Mouse (Mus musculus): ENCODE measurements around the gene Gm10184.
"Not testable (repeated sequence)": the region's sequence is repeated elsewhere in the genome, so short reads cannot be mapped to it uniquely, and the experiment has no call there.

The Gm10184 gene

DNA sequence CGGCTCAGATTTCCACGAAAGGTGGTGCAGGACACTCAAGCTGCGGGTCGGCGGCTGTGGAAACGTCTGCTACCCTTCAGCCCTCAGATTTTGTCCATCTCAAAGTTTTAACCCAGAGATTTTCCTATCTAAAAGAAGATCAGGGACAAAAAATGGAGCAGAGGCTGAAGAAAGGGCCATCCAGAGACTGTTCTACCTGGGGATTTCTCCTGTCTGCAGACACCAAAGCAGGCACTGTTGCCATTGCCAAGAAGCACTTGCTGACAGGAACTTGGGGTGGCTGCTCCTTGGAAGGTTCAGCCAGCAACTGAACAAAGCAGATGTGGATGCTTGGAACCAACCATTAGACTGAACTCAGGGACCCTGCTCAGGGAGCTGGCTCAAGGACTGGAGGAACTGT is at the start of gene Gm10184:
Gene Gm10184 (minus strand): TSS at position 101 of the 400 bp plus-strand sequence.
- no peak for DNase-seq (ENCODE audit: low spot score)

DNA sequence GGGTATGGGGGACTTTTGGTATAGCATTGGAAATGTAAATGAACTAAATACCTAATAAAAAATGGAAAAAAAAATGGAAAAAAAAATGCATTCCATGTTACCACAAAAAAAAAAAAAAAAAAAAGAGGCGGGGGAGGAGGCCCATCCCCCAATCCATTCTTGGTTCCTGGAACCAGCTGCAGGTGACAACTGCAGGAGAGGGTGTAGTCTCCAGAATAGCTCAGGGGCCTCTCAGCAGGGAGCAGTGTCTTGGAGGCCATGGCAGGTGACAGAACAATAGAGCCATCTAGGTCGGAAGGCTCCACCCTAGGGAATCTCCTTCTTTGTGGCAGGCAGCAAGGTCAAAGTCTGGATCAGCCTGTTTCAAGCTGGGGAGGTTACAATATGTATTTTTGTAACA is 23.7 kb upstream of the Gm10184 start:
- DNase-seq (ENCODE audit: low spot score), result no peak

DNA sequence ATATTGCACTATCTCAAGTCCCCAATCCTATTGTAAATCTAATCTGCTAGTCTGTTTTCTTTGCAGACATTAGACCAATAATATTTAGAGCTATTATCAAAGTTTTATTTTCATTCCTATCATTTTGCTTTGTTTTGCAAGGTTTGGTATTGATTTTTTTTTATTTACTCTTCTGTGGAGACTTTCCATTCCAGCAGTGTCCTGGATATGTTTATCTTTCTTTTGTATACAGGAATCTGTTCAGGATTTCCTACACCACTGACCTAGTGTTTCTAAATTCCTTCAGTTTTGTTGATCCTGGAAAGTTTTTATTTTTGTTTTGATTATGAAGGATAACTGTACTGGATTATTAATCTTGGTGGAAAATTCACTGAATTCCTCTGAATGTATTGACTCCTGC is 2.6 kb downstream of the Gm10184 start:
- no peak for DNase-seq (ENCODE audit: low spot score)

DNA sequence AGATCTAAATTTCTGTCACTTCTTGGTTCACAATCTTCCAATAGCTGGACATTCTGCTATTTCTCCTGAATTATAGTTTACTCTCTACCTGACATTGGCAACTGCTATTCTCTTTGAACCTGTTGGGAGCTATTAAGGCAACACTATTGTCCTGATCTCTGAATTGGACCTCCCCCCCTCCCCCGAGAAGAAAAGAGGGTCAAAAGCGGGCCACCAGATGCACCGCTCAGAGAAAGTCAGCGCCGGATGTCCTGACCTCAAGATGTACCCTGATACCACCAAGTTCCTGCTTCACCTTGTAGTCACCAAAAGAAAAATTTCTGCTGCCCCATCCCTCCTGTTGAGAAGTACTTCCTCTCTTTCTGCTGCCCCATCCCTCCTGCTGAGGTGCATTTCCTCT is 5.5 kb downstream of the Gm10184 start:
- not testable (repeated sequence) for DNase-seq (ENCODE audit: low spot score)

DNA sequence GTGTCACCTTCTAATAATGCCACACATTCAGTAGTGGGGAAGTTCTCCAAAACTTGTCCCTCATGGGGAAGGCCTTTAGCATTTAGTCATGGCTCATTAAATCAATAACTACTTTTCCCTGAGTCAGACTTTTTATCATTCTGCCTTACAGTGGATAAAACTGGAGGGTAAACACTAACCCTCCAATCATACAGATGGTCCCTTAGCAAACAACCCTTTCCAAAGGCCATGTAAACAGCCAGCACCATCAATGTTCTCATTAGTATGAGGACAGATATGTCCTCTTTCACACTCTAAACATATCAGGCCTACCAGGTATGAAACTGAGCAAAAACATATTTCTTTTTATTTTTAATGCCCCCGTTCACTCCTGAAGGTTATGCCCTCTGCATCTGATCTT is 7.5 kb downstream of the Gm10184 start:
- no peak for DNase-seq (ENCODE audit: low spot score)

DNA sequence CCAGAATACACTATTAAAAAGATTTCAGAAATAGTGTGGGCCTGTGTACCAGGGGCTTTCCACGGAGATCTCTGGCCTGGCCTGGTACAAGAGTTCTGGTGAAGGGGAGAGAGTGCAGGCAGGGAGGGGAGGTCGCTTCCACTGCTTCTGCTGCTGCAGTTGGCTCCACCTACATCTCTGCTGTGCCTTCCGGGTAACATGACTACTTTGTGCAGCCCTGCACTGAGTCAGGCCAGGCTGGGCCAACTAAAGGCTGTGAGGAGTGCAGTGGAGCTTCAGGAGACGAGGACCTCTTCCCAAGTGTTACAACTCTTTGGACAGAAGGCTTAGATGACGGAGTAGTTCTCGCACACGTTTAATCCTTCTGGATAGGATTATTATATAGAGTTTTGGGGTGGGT is 9.6 kb downstream of the Gm10184 start:
- DNase-seq (ENCODE audit: low spot score), result no peak

DNA sequence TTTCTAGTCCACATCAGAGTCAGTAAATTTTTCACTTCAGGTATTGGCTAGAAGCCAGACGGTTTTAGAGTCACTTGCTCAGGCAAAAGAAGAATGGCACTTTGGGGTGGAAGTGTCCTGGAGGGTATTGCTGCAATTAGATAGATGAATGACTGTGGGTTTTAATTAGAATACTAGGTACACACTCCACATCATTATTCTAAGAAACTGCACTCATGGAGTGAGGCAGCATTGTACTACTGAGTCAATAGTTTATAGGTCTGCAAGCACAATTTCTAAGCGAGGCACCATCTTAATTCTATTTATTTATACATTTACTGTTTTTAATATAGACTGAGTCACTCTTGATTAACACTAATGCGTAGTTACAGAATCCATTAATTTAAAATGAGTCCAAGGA is 10.4 kb downstream of the Gm10184 start:
- no peak for DNase-seq (ENCODE audit: low spot score)

DNA sequence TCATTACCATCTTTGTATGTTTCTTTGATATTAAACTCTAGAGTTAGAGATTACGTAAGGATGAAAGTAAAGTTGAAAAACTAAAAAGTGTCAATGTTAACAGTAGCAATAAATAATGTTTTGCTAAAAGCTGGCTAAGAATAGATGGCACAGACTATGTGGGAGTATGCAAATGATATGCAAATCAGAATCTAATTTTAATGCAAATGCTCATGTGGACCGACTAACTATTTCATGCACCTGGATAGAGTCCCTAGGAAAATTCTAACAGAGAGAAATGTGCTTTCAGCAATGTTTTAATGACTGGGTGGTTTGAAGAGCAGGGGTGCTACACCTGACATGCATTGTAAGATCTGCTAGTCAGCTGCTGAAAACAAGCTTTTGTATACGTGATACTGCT is 45.3 kb downstream of the Gm10184 start:
- no peak for DNase-seq (ENCODE audit: low spot score)

Measured in yolk sac, embryonic 10.5 days (tissue).